Mouse (Mus musculus): Measurements from ENCODE around the gene Capn15. TPM values are rescaled to one million over a fixed set of nuclear protein-coding genes. Genes with fewer than 3 reads are reported as not detected.

Gene Capn15
- total and polyA plus RNA-seq, 3 experiments, result 3.2 to 41.6 (median 17.3) TPM

DNA sequence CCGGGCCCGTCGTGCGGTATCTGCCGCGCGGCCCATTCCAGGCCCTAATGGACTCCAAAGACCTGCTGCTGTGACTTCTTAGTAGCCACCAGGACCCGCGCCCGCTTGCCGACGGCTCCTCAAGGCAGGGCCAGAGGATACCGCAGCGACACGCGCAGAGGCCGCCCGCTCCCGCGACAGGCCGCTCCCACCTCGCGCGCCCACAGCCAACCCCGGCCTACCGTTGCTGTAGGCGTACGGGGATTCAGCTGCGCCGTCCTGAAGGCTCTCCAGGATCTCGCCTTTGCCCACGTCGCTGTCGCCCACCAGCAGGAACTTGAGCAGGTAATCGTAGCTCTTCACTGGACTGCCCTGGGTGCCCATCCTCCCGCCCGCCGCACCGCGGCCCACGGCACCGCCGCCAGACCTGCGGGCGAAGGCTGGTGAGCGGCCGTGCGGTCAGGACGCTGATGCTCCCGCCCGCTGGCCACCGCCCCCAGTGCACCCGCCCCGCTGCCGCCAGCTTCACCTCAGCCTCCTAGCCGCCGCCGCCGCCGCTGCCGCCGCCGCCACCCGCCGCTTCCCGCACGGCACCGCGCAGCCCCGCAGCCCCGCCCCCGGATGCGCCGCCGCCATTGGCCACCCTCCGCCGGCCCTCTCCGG, 66.3 kb downstream of the Capn15 start, which contains the start of gene Rab40c:
Rab40c (minus strand) TSS at position 584 of the 642 bp plus-strand sequence.
- no peak for ATAC-seq (ENCODE audit: extremely low read depth, insufficient number of reproducible peaks, low FRiP score, poor library complexity, severe bottlenecking)
- Histone ChIP-seq H3K4me1 (ENCODE audit: insufficient read depth, low read depth, low read length) (peaks cover 48% of the 10 kb centered on the region), H3K36me3 (replicated peaks) (peaks cover 53% of the 10 kb centered on the region), H3K27me3 (ENCODE audit: insufficient read depth, low read length) (no peaks in the 10 kb centered on the region), H3K9me3 (replicated peaks) (no peaks in the 10 kb centered on the region), H3K4me3 (ENCODE audit: low read depth, low read length) (peak within 1 kb of the TSS; percentile 99)
- TF ChIP-seq GATA1 (IDR thresholded peaks at IDR 0.05; ENCODE audit: borderline replicate concordance, low read length) (no peak), TAL1 (conservative IDR thresholded peaks at IDR 0.05; ENCODE audit: low read depth, low read length) (no peak), CTCF (IDR thresholded peaks at IDR 0.05; ENCODE audit: low read depth, low read length) (no peak), GATA2 (IDR thresholded peaks at IDR 0.05; ENCODE audit: borderline replicate concordance, low read depth, low read length) (no peak), POLR2AphosphoS5 (IDR thresholded peaks at IDR 0.05; ENCODE audit: insufficient replicate concordance, low read depth, low read length) (no peak)
- DNase-seq (ENCODE audit: low spot score), result peak; percentile 37

- peak overlapping the region; percentile 99 for H3K4me3 ChIP-seq (ENCODE audit: low read depth, low read length)
- DNase-seq (ENCODE audit: low spot score) (no peak), ATAC-seq (ENCODE audit: extremely low read depth, insufficient number of reproducible peaks, low FRiP score, poor library complexity, severe bottlenecking) (no peak)
- H3K9me3 ChIP-seq (replicated peaks), result no peaks in the 10 kb centered on the region
- no peak for TF ChIP-seq GATA1 (IDR thresholded peaks at IDR 0.05; ENCODE audit: borderline replicate concordance, low read length)
- no peak for TF ChIP-seq POLR2AphosphoS5 (IDR thresholded peaks at IDR 0.05; ENCODE audit: insufficient replicate concordance, low read depth, low read length)
- TF ChIP-seq GATA2 (IDR thresholded peaks at IDR 0.05; ENCODE audit: borderline replicate concordance, low read depth, low read length), result no peak
- TF ChIP-seq CTCF (IDR thresholded peaks at IDR 0.05; ENCODE audit: low read depth, low read length), result no peak
- no peak for TF ChIP-seq TAL1 (conservative IDR thresholded peaks at IDR 0.05; ENCODE audit: low read depth, low read length)
- no peaks in the 10 kb centered on the region for H3K27me3 ChIP-seq (ENCODE audit: insufficient read depth, low read length)
- peaks cover 59% of the 10 kb centered on the region for H3K4me1 ChIP-seq (ENCODE audit: insufficient read depth, low read depth, low read length)
- H3K36me3 ChIP-seq (replicated peaks), result peaks cover 56% of the 10 kb centered on the region
Observed at GRCm38 (mm10) chr17:25918037-25918750, 67.4 kb downstream of the Capn15 start.

GRCm38 (mm10) chr17:25916931-25917647, 68.5 kb downstream of the Capn15 start:
- TF ChIP-seq TAL1 (conservative IDR thresholded peaks at IDR 0.05; ENCODE audit: low read depth, low read length) (no peak), GATA2 (IDR thresholded peaks at IDR 0.05; ENCODE audit: borderline replicate concordance, low read depth, low read length) (no peak), GATA1 (IDR thresholded peaks at IDR 0.05; ENCODE audit: borderline replicate concordance, low read length) (no peak)
- no peaks in the 10 kb centered on the region for H3K9me3 ChIP-seq (replicated peaks)
- peaks cover 59% of the 10 kb centered on the region for H3K4me1 ChIP-seq (ENCODE audit: insufficient read depth, low read depth, low read length)
- no peak for ATAC-seq (ENCODE audit: extremely low read depth, insufficient number of reproducible peaks, low FRiP score, poor library complexity, severe bottlenecking)
- H3K4me3 ChIP-seq (ENCODE audit: low read depth, low read length), result no peak overlapping the region
- H3K27me3 ChIP-seq (ENCODE audit: insufficient read depth, low read length), result no peaks in the 10 kb centered on the region
- peaks cover 57% of the 10 kb centered on the region for H3K36me3 ChIP-seq (replicated peaks)
- no peak for DNase-seq (ENCODE audit: low spot score)

- no peak for DNase-seq (ENCODE audit: low spot score)
- TF ChIP-seq POLR2AphosphoS5 (IDR thresholded peaks at IDR 0.05; ENCODE audit: insufficient replicate concordance, low read depth, low read length) (no peak), TAL1 (conservative IDR thresholded peaks at IDR 0.05; ENCODE audit: low read depth, low read length) (no peak), CTCF (IDR thresholded peaks at IDR 0.05; ENCODE audit: low read depth, low read length) (no peak), GATA2 (IDR thresholded peaks at IDR 0.05; ENCODE audit: borderline replicate concordance, low read depth, low read length) (no peak), GATA1 (IDR thresholded peaks at IDR 0.05; ENCODE audit: borderline replicate concordance, low read length) (no peak)
- Histone ChIP-seq H3K9me3 (replicated peaks) (no peaks in the 10 kb centered on the region), H3K4me3 (ENCODE audit: low read depth, low read length) (no peak overlapping the region), H3K36me3 (replicated peaks) (peaks cover 72% of the 10 kb centered on the region), H3K4me1 (ENCODE audit: insufficient read depth, low read depth, low read length) (peaks cover 55% of the 10 kb centered on the region), H3K27me3 (ENCODE audit: insufficient read depth, low read length) (no peaks in the 10 kb centered on the region)
- no peak for ATAC-seq (ENCODE audit: extremely low read depth, insufficient number of reproducible peaks, low FRiP score, poor library complexity, severe bottlenecking)
Observed at GRCm38 (mm10) chr17:25914295-25914694, 71.3 kb downstream of the Capn15 start.

DNA sequence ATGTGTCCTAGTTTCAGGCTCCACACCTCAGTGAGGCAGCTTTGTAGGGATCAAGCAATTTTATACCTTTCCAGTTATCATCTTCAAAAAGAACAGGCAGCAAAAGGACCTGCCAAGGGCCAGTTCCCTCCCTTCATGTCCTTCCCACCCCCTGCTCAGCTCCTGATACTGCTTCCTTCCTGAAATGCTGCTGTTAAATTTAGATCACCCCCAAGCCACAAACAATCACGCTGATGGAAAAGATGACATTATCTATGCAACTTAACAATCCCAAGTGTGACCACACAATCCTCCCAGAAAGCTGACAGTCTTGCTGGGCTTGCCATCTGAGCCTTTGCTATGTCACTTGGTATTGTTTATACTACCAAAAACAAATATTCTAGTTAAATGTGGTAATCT, 71.7 kb downstream of the Capn15 start:
- no peak for TF ChIP-seq POLR2AphosphoS5 (IDR thresholded peaks at IDR 0.05; ENCODE audit: insufficient replicate concordance, low read depth, low read length)
- TF ChIP-seq GATA1 (IDR thresholded peaks at IDR 0.05; ENCODE audit: borderline replicate concordance, low read length), result no peak
- TF ChIP-seq TAL1 (conservative IDR thresholded peaks at IDR 0.05; ENCODE audit: low read depth, low read length), result no peak
- no peak for TF ChIP-seq GATA2 (IDR thresholded peaks at IDR 0.05; ENCODE audit: borderline replicate concordance, low read depth, low read length)
- no peak for TF ChIP-seq CTCF (IDR thresholded peaks at IDR 0.05; ENCODE audit: low read depth, low read length)
- ATAC-seq (ENCODE audit: extremely low read depth, insufficient number of reproducible peaks, low FRiP score, poor library complexity, severe bottlenecking), result no peak; the same call in 1 of the 2 replicates
- peaks cover 72% of the 10 kb centered on the region for H3K36me3 ChIP-seq (replicated peaks)

More for the DNA sequence above, 71.7 kb downstream of the Capn15 start:
- Histone ChIP-seq H3K9me3 (replicated peaks) (no peaks in the 10 kb centered on the region), H3K4me3 (ENCODE audit: low read depth, low read length) (no peak overlapping the region), H3K4me1 (ENCODE audit: insufficient read depth, low read depth, low read length) (peaks cover 51% of the 10 kb centered on the region), H3K27me3 (ENCODE audit: insufficient read depth, low read length) (no peaks in the 10 kb centered on the region)
- DNase-seq (ENCODE audit: low spot score), result no peak

Measured in G1E (cell line).